In the genomic region with DNA sequence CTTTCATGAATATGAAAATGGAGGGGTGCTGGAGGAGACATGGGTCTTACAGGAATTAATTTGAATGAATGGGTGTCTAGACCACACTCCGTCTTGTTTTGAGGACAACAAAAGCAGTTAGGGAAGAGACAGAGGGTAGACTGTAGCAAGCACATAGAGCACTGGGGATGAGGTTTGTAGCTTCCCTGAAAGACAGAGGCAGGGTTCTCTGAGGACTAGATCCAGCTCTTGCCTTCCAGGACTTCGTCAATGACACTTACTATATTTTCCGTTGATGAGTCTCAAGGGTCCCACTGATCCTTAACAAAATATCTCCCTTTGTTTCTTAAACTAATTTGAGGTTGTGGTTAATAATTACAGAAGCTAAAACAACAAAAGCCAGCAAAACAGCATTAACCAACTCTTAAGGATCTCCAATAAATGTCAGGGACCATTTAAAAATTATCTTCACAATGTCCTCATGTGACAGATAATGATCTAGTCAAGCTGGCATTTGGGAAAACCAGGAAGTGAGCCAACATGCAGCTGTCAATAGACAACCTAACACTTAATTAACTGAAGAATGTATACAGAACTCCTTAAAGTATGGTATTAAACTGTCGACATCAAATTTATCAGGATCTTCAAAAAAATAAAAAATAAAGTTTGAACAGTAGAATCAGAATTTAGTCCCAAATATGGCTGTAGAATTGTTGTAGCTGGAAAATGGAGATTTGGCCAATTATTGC, we compare ENCODE assay signal across 16 mouse cellular contexts.
"Had no signal": no experiment of that assay in that cellular context is flagged by ENCODE, and none has a peak within 500 bp of the region (broad histone marks: within the 10 kb centered on the region; RNA-seq: fewer than 3 reads in every experiment).

No protein-coding gene starts in this region.

- ATAC-seq: intestine, embryonic 15.5 days; midbrain, embryonic 16.5 days had no signal

- H3K4me3 ChIP-seq: intestine, embryonic 15.5 days; left cerebral cortex, adult 2 months; limb, embryonic 10.5 days; liver, embryonic 15.5 days; megakaryocyte, embryonic 14.5 days; neural tube, embryonic 13.5 days; stomach, embryonic 15.5 days had no signal

- H3K27ac ChIP-seq: intestine, embryonic 15.5 days; left cerebral cortex, adult 2 months; limb, embryonic 10.5 days; liver, embryonic 15.5 days; macrophage; neural tube, embryonic 13.5 days; stomach, embryonic 15.5 days had no signal

- H3K9ac ChIP-seq: intestine, embryonic 15.5 days; liver, embryonic 15.5 days; neural tube, embryonic 13.5 days; stomach, embryonic 15.5 days had no signal

- DNase-seq: kidney, adult 2 months; retina, postnatal 1 day; right cerebral cortex, postnatal 14 days; thymus, adult 2 months; thymus, postnatal 25 days had no signal

- H3K4me1 ChIP-seq: intestine, embryonic 15.5 days; limb, embryonic 10.5 days; liver, embryonic 15.5 days; megakaryocyte, embryonic 14.5 days; neural tube, embryonic 13.5 days; stomach, embryonic 15.5 days had no signal

- H3K36me3 ChIP-seq: intestine, embryonic 15.5 days; limb, embryonic 10.5 days; liver, embryonic 15.5 days; neural tube, embryonic 13.5 days; stomach, embryonic 15.5 days had no signal

- H3K27me3 ChIP-seq: intestine, embryonic 15.5 days; liver, embryonic 15.5 days; megakaryocyte, embryonic 14.5 days; neural tube, embryonic 13.5 days; stomach, embryonic 15.5 days had no signal

- H3K9me3 ChIP-seq: intestine, embryonic 15.5 days; limb, embryonic 10.5 days; liver, embryonic 15.5 days; megakaryocyte, embryonic 14.5 days; neural tube, embryonic 13.5 days; stomach, embryonic 15.5 days had no signal

- H3K4me2 ChIP-seq: intestine, embryonic 15.5 days; liver, embryonic 11.5 days; liver, embryonic 15.5 days; midbrain, embryonic 11.5 days; neural tube, embryonic 13.5 days; stomach, embryonic 15.5 days had no signal
